Mouse (Mus musculus): ENCODE measurements around the gene Plagl1. TPM values are rescaled to one million over a fixed set of nuclear protein-coding genes. Genes with fewer than 3 reads are reported as not detected.

Plagl1 gene
- polyA plus RNA-seq, 1 experiment, result 11.6 TPM

- 86% methylated on average over 6 of the region's 6 CpGs for WGBS
- Histone ChIP-seq H3K27ac (ENCODE audit: insufficient read depth, low read depth, low read length) (no peak overlapping the region), H3K36me3 (ENCODE audit: control insufficient read depth, insufficient read depth, low read length) (no peaks in the 10 kb centered on the region), H3K4me1 (ENCODE audit: control insufficient read depth, insufficient read depth, low read length) (no peaks in the 10 kb centered on the region), H3K4me3 (ENCODE audit: insufficient read depth, low read depth, low read length) (no peak overlapping the region), H3K27me3 (replicated peaks; ENCODE audit: control insufficient read depth, insufficient read depth, low read length) (no peaks in the 10 kb centered on the region)
- no peak for DNase-seq
- TF ChIP-seq POLR2A (IDR thresholded peaks at IDR 0.05; ENCODE audit: low read depth, low read length) (no peak), CTCF (conservative IDR thresholded peaks at IDR 0.05; ENCODE audit: insufficient read depth, insufficient read length, low read depth, low read length) (no peak)
Measured at GRCm38 (mm10) chr10:13056863-13057381, 3.4 kb upstream of the Plagl1 start.

- TF ChIP-seq CTCF (conservative IDR thresholded peaks at IDR 0.05; ENCODE audit: insufficient read depth, insufficient read length, low read depth, low read length), result no peak
- TF ChIP-seq POLR2A (IDR thresholded peaks at IDR 0.05; ENCODE audit: low read depth, low read length), result no peak
- Histone ChIP-seq H3K27me3 (replicated peaks; ENCODE audit: control insufficient read depth, insufficient read depth, low read length) (no peaks in the 10 kb centered on the region), H3K4me3 (ENCODE audit: insufficient read depth, low read depth, low read length) (no peak overlapping the region), H3K27ac (ENCODE audit: insufficient read depth, low read depth, low read length) (no peak overlapping the region), H3K4me1 (ENCODE audit: control insufficient read depth, insufficient read depth, low read length) (no peaks in the 10 kb centered on the region), H3K36me3 (ENCODE audit: control insufficient read depth, insufficient read depth, low read length) (no peaks in the 10 kb centered on the region)
- no peak for DNase-seq
- WGBS, result 24% methylated on average over 46 of the region's 46 CpGs
Measured at GRCm38 (mm10) chr10:13060821-13061671, 742 bp downstream of the Plagl1 start.

- no peaks in the 10 kb centered on the region for H3K27me3 ChIP-seq (replicated peaks; ENCODE audit: control insufficient read depth, insufficient read depth, low read length)
- WGBS, result 80% methylated on average over 8 of the region's 8 CpGs
- H3K4me3 ChIP-seq (ENCODE audit: insufficient read depth, low read depth, low read length), result no peak overlapping the region
- no peaks in the 10 kb centered on the region for H3K36me3 ChIP-seq (ENCODE audit: control insufficient read depth, insufficient read depth, low read length)
- no peaks in the 10 kb centered on the region for H3K4me1 ChIP-seq (ENCODE audit: control insufficient read depth, insufficient read depth, low read length)
- no peak overlapping the region for H3K27ac ChIP-seq (ENCODE audit: insufficient read depth, low read depth, low read length)
- no peak for TF ChIP-seq POLR2A (IDR thresholded peaks at IDR 0.05; ENCODE audit: low read depth, low read length)
- TF ChIP-seq CTCF (conservative IDR thresholded peaks at IDR 0.05; ENCODE audit: insufficient read depth, insufficient read length, low read depth, low read length), result no peak
- DNase-seq, result no peak
Measured at GRCm38 (mm10) chr10:13062373-13062772, 2.1 kb downstream of the Plagl1 start.

GRCm38 (mm10) chr10:13063457-13063856, 3.2 kb downstream of the Plagl1 start:
- Histone ChIP-seq H3K27ac (ENCODE audit: insufficient read depth, low read depth, low read length) (no peak overlapping the region), H3K36me3 (ENCODE audit: control insufficient read depth, insufficient read depth, low read length) (no peaks in the 10 kb centered on the region), H3K4me3 (ENCODE audit: insufficient read depth, low read depth, low read length) (no peak overlapping the region), H3K4me1 (ENCODE audit: control insufficient read depth, insufficient read depth, low read length) (no peaks in the 10 kb centered on the region), H3K27me3 (replicated peaks; ENCODE audit: control insufficient read depth, insufficient read depth, low read length) (no peaks in the 10 kb centered on the region)
- TF ChIP-seq CTCF (conservative IDR thresholded peaks at IDR 0.05; ENCODE audit: insufficient read depth, insufficient read length, low read depth, low read length) (no peak), POLR2A (IDR thresholded peaks at IDR 0.05; ENCODE audit: low read depth, low read length) (no peak)
- DNase-seq, result no peak
- WGBS, result 67% methylated on average over 7 of the region's 7 CpGs

- TF ChIP-seq CTCF (conservative IDR thresholded peaks at IDR 0.05; ENCODE audit: insufficient read depth, insufficient read length, low read depth, low read length), result no peak
- no peak overlapping the region for H3K4me3 ChIP-seq (ENCODE audit: insufficient read depth, low read depth, low read length)
- peak; percentile 2 for DNase-seq
- no peaks in the 10 kb centered on the region for H3K4me1 ChIP-seq (ENCODE audit: control insufficient read depth, insufficient read depth, low read length)
- H3K27me3 ChIP-seq (replicated peaks; ENCODE audit: control insufficient read depth, insufficient read depth, low read length), result no peaks in the 10 kb centered on the region
- 45% methylated on average over 3 of the region's 3 CpGs for WGBS
- no peaks in the 10 kb centered on the region for H3K36me3 ChIP-seq (ENCODE audit: control insufficient read depth, insufficient read depth, low read length)
- no peak overlapping the region for H3K27ac ChIP-seq (ENCODE audit: insufficient read depth, low read depth, low read length)
Measured at GRCm38 (mm10) chr10:13065129-13065752, 4.9 kb downstream of the Plagl1 start.

- no peak overlapping the region for H3K27ac ChIP-seq (ENCODE audit: insufficient read depth, low read depth, low read length)
Measured at GRCm38 (mm10) chr10:13071031-13071430, 10.7 kb downstream of the Plagl1 start.

More at GRCm38 (mm10) chr10:13071031-13071430, 10.7 kb downstream of the Plagl1 start:
- Histone ChIP-seq H3K4me1 (ENCODE audit: control insufficient read depth, insufficient read depth, low read length) (peaks cover 7% of the 10 kb centered on the region; the same call in 1 of the 2 replicates), H3K4me3 (ENCODE audit: insufficient read depth, low read depth, low read length) (no peak overlapping the region), H3K36me3 (ENCODE audit: control insufficient read depth, insufficient read depth, low read length) (no peaks in the 10 kb centered on the region), H3K27me3 (replicated peaks; ENCODE audit: control insufficient read depth, insufficient read depth, low read length) (no peaks in the 10 kb centered on the region)
- DNase-seq, result no peak
- TF ChIP-seq POLR2A (IDR thresholded peaks at IDR 0.05; ENCODE audit: low read depth, low read length), result no peak
- TF ChIP-seq CTCF (conservative IDR thresholded peaks at IDR 0.05; ENCODE audit: insufficient read depth, insufficient read length, low read depth, low read length), result no peak
- 91% methylated on average over 2 of the region's 2 CpGs for WGBS
